Mouse (Mus musculus) liver, embryonic 15.5 days (tissue): ENCODE results near the gene Mpl. TPM values are rescaled to one million over a fixed set of nuclear protein-coding genes. Genes with fewer than 3 reads are reported as not detected.

Source experiments
- ATAC-seq: fragments of 200-750 bp; cut with Nextera tagmentation; 2 replicates; pipeline ENCODE4 v1.8.0; 2017; ENCODE audit warnings: moderate number of reproducible peaks, mild to moderate bottlenecking, moderate library complexity; ENCODE audit not compliant: insufficient read depth
- H3K27ac ChIP-seq: fragments of 300-500 bp; sonication (generic); replicated peaks from 2 replicates; pipeline ENCODE4 v1.5.1; 2015; ENCODE audit warnings: mild to moderate bottlenecking, inconsistent platforms
- H3K27me3 ChIP-seq: fragments of 300-500 bp; sonication (generic); 2 replicates; pipeline ENCODE4 v1.6.1; 2015; ENCODE audit warnings: mild to moderate bottlenecking, inconsistent platforms
- H3K36me3 ChIP-seq: fragments of 300-500 bp; sonication (generic); replicated peaks from 2 replicates; pipeline ENCODE4 v1.6.1; 2015; ENCODE audit warnings: moderate library complexity, mild to moderate bottlenecking, inconsistent platforms
- H3K4me1 ChIP-seq: fragments of 300-500 bp; sonication (generic); replicated peaks from 2 replicates; pipeline ENCODE4 v1.6.1; 2015; ENCODE audit warnings: inconsistent platforms
- H3K4me2 ChIP-seq: fragments of 300-500 bp; sonication (generic); 2 replicates; pipeline ENCODE4 v1.6.1; 2015; ENCODE audit warnings: moderate library complexity, mild to moderate bottlenecking, inconsistent platforms
- H3K4me3 ChIP-seq: fragments of 300-500 bp; sonication (generic); replicated peaks from 2 replicates; pipeline ENCODE4 v1.5.1; 2015; ENCODE audit warnings: mild to moderate bottlenecking, inconsistent platforms
- H3K9ac ChIP-seq: fragments of 300-500 bp; sonication (generic); 2 replicates; pipeline ENCODE4 v1.6.1; 2015; ENCODE audit warnings: moderate library complexity, mild to moderate bottlenecking, inconsistent platforms
- H3K9me3 ChIP-seq: fragments of 300-500 bp; sonication (generic); replicated peaks from 2 replicates; pipeline ENCODE4 v1.6.1; 2016; ENCODE audit warnings: inconsistent platforms
- WGBS: fragments of 180-500 bp; shearing (Covaris S2); methylation state at CpG from one replicate; pipeline ENCODE4 v1.1.7; 2015; ENCODE audit warnings: mixed read lengths; ENCODE audit not compliant: insufficient replicate concordance; 5-methylcytosine and 5-hydroxymethylcytosine counted together
- polyA plus RNA-seq: library from polyadenylated mRNA; unstranded; fragments of >200 nt; fragmentation: Nextera tagmentation; extraction: Ambion mirVana; gene quantifications from 2 replicates; pipeline ENCODE4 v1.2.1, GENCODE M21; 2015

Mpl gene
- polyA plus RNA-seq, 1 experiment from 2014 or later: 6.3 TPM

GRCm38 (mm10) chr4:118446415-118447153 is 10.7 kb downstream of the Mpl start:
- Histone ChIP-seq H3K27me3 (no peaks in the 10 kb centered on the region), H3K4me3 (peak overlapping the region; percentile 22; the same call in 1 of the 2 replicates), H3K9ac (no peak overlapping the region), H3K9me3 (no peaks in the 10 kb centered on the region), H3K36me3 (no peaks in the 10 kb centered on the region), H3K4me2 (peak overlapping the region; percentile 50), H3K4me1 (peaks cover 7% of the 10 kb centered on the region), H3K27ac (no peak overlapping the region)
- no peak for ATAC-seq
- WGBS: 63% methylated on average over 24 of the region's 24 CpGs

GRCm38 (mm10) chr4:118445781-118446414 is 11.4 kb downstream of the Mpl start:
- H3K4me2 ChIP-seq: peak overlapping the region; percentile 50
- peaks cover 7% of the 10 kb centered on the region for H3K4me1 ChIP-seq
- peak; percentile 42; the same call in 1 of the 2 replicates for ATAC-seq
- no peaks in the 10 kb centered on the region for H3K36me3 ChIP-seq
- H3K4me3 ChIP-seq: peak overlapping the region; percentile 22; the same call in 1 of the 2 replicates
- no peaks in the 10 kb centered on the region for H3K9me3 ChIP-seq
- no peak overlapping the region for H3K27ac ChIP-seq
- H3K27me3 ChIP-seq: no peaks in the 10 kb centered on the region
- no peak overlapping the region for H3K9ac ChIP-seq
- WGBS: 53% methylated on average over 18 of the region's 18 CpGs

- Histone ChIP-seq H3K9me3 (no peaks in the 10 kb centered on the region), H3K9ac (no peak overlapping the region), H3K4me3 (no peak overlapping the region), H3K27ac (no peak overlapping the region), H3K4me2 (no peak overlapping the region), H3K36me3 (no peaks in the 10 kb centered on the region), H3K4me1 (peaks cover 7% of the 10 kb centered on the region), H3K27me3 (no peaks in the 10 kb centered on the region)
- no peak for ATAC-seq
- WGBS: 69% methylated on average over 10 of the region's 10 CpGs
These were observed 12.2 kb downstream of the Mpl start for GRCm38 (mm10) chr4:118445088-118445487.

- H3K27me3 ChIP-seq: no peaks in the 10 kb centered on the region
- H3K4me1 ChIP-seq: peaks cover 41% of the 10 kb centered on the region
- H3K4me3 ChIP-seq: peak overlapping the region; percentile 85
- H3K4me2 ChIP-seq: peak overlapping the region; percentile 80
- WGBS: 10% methylated on average over 12 of the region's 12 CpGs
- H3K9ac ChIP-seq: peak overlapping the region; percentile 87
- peaks cover 35% of the 10 kb centered on the region for H3K36me3 ChIP-seq
- no peaks in the 10 kb centered on the region for H3K9me3 ChIP-seq
- ATAC-seq: peak; percentile 45
- H3K27ac ChIP-seq: peak overlapping the region; percentile 94
These were observed 19.5 kb downstream of the Mpl start for GRCm38 (mm10) chr4:118437829-118438253.

GRCm38 (mm10) chr4:118436820-118437603 is 20.3 kb downstream of the Mpl start, which contains the start of gene Cdc20:
Gene Cdc20, minus strand, starts transcription at chr4:118437352.
- Histone ChIP-seq H3K4me1 (peaks cover 50% of the 10 kb centered on the region), H3K27me3 (no peaks in the 10 kb centered on the region), H3K9ac (peak within 1 kb of the TSS; percentile 87), H3K9me3 (no peaks in the 10 kb centered on the region), H3K4me2 (peak within 1 kb of the TSS; percentile 80), H3K36me3 (peaks cover 43% of the 10 kb centered on the region), H3K4me3 (peak within 1 kb of the TSS; percentile 85), H3K27ac (peak within 1 kb of the TSS; percentile 94)
- ATAC-seq: peak; percentile 93
- under 1% methylated on average over 67 of the region's 67 CpGs for WGBS

- Histone ChIP-seq H3K36me3 (peaks cover 69% of the 10 kb centered on the region), H3K9me3 (no peaks in the 10 kb centered on the region), H3K9ac (no peak overlapping the region), H3K4me3 (no peak overlapping the region), H3K4me2 (peak overlapping the region; percentile 3; the same call in 1 of the 2 replicates), H3K27me3 (no peaks in the 10 kb centered on the region), H3K27ac (peak overlapping the region; percentile 56), H3K4me1 (peaks cover 86% of the 10 kb centered on the region)
- 74% methylated on average over 8 of the region's 8 CpGs for WGBS
- no peak for ATAC-seq
These were observed 25.0 kb downstream of the Mpl start for GRCm38 (mm10) chr4:118432332-118432731.

- peak overlapping the region; percentile 75 for H3K4me3 ChIP-seq
- peak overlapping the region; percentile 91 for H3K27ac ChIP-seq
- H3K9ac ChIP-seq: peak overlapping the region; percentile 90
- peaks cover 49% of the 10 kb centered on the region for H3K36me3 ChIP-seq
- no peak for ATAC-seq
- H3K27me3 ChIP-seq: no peaks in the 10 kb centered on the region
- no peaks in the 10 kb centered on the region for H3K9me3 ChIP-seq
- H3K4me1 ChIP-seq: peaks cover 98% of the 10 kb centered on the region
- WGBS: 17% methylated on average over 7 of the region's 7 CpGs
- H3K4me2 ChIP-seq: peak overlapping the region; percentile 97
These were observed 28.0 kb downstream of the Mpl start for GRCm38 (mm10) chr4:118429215-118429895.

GRCm38 (mm10) chr4:118428531-118429214 is 28.6 kb downstream of the Mpl start:
- Histone ChIP-seq H3K4me3 (peak overlapping the region; percentile 75), H3K9me3 (no peaks in the 10 kb centered on the region), H3K9ac (peak overlapping the region; percentile 90), H3K27me3 (no peaks in the 10 kb centered on the region), H3K4me1 (peaks cover 98% of the 10 kb centered on the region), H3K36me3 (peaks cover 43% of the 10 kb centered on the region), H3K4me2 (peak overlapping the region; percentile 97), H3K27ac (peak overlapping the region; percentile 91)
- ATAC-seq: peak; percentile 45
- 19% methylated on average over 15 of the region's 15 CpGs for WGBS

GRCm38 (mm10) chr4:118427768-118428451 is 29.4 kb downstream of the Mpl start, which contains the start of gene Elovl1:
Gene Elovl1, plus strand, starts transcription at chr4:118428093.
- H3K27me3 ChIP-seq: no peaks in the 10 kb centered on the region
- peak within 1 kb of the TSS; percentile 75 for H3K4me3 ChIP-seq
- WGBS: under 1% methylated on average over 30 of the region's 31 CpGs
- H3K27ac ChIP-seq: peak within 1 kb of the TSS; percentile 91
- H3K9me3 ChIP-seq: no peaks in the 10 kb centered on the region
- H3K36me3 ChIP-seq: peaks cover 35% of the 10 kb centered on the region
- H3K4me1 ChIP-seq: peaks cover 98% of the 10 kb centered on the region
- H3K9ac ChIP-seq: peak within 1 kb of the TSS; percentile 90
- peak within 1 kb of the TSS; percentile 97 for H3K4me2 ChIP-seq
- ATAC-seq: peak; percentile 89
